Mouse (Mus musculus) ovary, postnatal 14 days (tissue): ENCODE measurements around the gene Gab1.

Source experiments
- DNase-seq: peaks from one replicate; pipeline ENCODE4 v3.0.0; 2022; ENCODE audit warnings: low spot score

Gene Gab1

DNA sequence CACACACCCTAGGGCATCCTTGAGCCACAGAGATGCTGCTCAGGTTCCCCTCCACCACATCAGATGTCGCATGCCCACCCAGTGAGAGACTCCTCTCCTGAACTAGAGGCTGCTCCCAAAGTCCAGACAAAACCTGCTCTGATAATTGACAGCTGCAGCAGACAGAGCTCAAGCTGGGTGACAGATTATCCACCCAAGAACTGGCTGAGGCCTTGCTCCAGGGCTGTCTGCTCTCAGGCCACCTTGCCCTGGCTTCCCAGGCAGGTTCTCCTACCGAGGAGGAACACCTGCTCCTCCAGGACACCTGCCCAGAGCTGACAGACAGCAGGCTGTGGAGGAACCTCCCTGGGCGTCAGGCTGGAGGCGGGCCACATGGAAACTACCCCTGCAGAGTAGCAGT is 7.6 kb downstream of the Gab1 start:
- no peak for DNase-seq

DNA sequence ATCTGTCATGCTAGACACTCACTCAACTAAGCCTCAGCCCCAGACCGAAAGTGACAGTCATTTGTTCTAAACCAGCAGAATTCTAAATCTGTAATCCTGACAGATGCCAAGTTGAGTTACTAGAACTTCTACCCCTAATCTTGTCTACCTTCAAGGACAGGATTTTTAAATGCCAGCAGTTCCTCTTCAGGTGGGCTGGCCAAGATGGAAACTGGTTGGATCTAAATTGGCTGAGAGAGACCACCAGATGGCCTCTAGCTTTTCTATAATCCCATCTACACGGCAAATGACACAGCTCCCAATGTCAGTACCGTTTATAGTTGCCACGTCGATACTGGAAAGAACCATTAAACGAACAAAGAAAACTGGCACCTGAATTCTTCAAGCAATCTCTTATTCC is 8.9 kb downstream of the Gab1 start:
- DNase-seq, result no peak

DNA sequence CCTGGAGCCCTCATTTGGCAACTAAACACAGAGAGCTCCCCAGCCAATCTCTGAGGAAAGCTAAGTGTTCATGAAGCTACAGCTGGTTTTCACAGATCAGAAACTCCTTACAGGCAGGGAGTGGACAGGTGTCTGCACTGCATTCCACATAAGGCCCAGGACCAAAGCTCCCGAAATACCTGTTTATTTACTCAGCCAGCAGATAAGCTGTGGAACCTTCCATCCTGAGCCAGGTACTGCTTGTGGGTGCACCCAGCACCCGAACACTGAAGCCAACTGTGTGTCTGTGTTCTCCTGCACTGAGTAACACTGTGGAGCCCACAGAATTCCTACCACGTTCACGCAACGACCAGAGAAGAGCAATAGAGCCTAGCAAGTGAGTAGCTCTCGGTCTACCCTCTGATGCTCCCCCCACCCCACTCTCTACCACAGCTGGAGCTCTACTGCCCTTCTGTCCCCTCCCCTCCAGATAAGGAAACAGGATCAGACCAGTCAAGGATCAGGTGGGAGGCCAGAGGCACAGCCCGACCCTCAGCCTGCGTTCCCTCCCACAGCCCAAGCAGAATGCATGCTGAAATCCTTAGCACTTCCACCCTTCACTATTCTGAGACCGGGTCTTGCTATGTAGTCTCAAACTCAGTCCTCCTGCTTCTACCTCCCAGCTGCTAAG is 9.6 kb downstream of the Gab1 start:
- no peak for DNase-seq

DNA sequence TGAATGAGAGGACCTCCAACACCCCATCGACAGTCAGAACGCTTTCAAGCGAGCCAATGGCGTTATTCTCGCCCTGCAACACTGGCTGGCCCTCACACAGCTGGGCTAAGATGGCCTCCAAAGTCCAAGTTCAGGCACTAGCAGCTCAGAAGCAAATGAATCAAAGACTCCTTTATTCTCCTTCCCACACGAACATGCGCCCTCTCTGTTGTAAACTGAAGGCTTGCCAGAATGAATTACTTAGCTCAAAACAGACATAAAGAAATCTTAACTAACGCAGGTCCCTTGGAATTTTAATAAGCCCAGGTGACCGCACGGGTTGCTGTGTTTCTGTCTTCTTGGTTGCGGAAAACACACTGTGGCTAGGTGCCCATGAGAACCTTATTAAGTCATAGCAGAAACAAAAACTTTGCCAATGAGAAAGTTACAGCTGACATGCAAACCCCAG is 10.4 kb downstream of the Gab1 start:
- no peak for DNase-seq

DNA sequence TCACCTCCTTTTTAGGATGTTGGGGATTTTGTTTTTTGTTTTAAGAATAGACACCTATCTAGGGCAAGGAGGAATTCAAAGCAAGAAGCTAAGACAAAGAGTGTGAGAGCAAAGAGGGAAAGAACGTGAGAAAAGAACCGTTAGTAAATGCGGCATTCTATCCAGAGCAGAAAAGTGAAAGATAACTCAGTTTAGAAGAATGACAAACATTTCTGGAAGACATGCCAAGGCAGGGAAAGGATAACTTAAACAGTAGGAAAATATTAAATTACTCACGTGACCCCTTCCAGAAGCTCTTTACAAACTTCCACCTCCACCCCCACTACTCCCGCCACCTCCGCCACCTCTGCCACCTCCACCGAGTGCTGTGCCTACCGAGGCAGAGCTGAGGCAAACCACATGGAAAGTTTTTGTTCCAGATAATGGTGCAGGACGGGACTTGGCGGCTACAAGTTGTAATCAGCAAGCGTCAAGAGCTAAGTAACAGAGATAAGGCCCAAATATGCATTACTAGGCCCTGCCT is 11.5 kb downstream of the Gab1 start:
- DNase-seq, result no peak

DNA sequence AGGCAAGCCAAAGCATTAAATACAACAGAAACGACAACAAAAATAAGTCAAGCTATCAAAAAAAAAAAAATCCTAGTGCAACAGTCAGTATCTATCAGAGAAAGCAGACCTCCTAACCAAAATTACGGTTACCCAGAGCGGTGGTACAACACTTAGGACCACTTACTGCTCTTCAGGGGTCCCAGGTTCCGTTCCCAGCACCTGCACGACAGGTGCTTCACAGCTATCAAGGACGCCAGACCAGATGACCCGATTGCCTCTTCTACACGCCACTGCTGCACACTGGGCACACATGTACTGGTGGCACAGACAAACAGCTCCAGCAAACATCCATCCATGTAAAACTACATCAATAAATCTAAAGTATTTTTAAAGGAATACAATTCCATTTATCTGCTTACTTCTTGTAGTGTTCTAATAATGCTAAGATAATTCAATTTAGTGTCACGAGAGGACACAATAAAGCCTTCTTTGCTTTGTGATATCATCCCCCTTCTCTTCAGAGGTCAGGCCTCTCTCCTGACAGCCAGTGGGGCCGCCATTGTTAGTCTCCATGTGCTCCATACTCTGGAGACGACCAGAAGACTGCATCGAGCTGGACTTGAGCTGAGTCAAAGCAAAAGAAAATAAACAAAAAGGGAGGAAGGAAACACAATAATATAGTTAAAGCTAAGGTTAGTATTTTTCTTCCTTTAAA is 12.2 kb downstream of the Gab1 start:
- no peak for DNase-seq

DNA sequence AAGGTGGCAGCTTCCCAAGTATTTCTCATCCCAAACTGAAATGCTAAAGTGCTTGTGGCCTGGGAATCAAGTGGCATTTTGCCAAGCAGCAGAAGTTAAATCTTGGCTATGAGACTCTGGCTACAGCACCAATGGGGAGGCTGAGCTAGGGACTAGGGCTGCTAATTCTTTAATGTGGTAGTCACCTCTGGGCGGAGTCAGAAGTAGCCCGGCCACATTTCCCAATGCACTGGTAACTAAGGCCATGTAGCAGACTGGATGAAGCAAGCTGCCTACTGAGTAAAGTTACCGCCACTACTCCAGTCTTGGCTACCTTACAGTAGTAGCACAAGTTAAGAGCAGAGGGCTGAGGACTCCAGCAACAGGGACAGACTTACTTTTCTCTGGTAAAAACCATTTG is 12.7 kb downstream of the Gab1 start:
- DNase-seq, result no peak

DNA sequence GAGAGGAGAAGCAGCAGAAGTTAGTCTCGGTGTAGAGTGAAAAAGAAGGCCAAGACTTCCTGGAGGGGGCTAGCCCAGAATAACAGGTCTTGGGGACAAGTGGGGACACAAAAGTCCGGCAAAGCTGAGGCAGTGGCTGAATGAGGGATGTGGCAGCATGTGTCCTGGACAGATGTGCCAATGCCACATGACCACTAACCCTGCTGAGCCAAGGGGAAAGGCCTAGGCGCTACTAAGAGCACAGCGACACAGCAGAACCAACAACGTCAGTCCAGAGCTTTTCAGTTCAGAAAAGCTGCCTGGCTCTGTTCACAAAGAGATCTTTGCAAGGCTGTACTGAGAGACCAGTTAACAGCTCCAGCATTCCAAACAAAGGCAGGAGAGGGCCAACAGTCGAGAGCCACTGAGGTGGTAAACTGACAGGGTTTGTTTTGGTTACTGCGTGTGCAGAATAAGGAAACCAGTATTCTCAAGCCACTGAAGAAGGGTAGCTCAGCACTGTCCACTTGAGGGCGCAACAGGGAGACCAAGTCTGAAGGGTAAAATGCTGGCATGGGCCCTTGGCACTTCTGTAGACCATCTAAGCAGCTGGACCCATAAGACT is 15.0 kb downstream of the Gab1 start:
- DNase-seq, result no peak

DNA sequence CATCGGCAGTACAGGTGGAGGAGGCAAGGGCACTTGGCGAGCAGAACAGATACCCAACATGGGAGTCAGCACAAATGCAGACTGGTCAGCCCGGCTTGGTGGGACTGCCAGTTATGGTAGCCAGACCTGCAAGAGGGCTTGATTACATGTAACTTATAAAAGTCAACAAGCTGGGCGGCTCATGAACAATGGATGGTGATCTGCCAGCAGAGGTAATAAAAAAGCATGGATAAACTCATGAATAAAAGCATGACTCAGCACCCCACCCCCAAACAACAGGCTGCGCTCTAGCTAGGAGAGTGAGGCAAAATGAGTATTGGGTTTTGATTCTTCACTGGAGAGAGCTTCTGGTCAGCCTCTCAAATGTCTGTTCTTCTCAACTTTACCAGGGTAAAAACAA is 16.9 kb downstream of the Gab1 start:
- DNase-seq, result no peak

DNA sequence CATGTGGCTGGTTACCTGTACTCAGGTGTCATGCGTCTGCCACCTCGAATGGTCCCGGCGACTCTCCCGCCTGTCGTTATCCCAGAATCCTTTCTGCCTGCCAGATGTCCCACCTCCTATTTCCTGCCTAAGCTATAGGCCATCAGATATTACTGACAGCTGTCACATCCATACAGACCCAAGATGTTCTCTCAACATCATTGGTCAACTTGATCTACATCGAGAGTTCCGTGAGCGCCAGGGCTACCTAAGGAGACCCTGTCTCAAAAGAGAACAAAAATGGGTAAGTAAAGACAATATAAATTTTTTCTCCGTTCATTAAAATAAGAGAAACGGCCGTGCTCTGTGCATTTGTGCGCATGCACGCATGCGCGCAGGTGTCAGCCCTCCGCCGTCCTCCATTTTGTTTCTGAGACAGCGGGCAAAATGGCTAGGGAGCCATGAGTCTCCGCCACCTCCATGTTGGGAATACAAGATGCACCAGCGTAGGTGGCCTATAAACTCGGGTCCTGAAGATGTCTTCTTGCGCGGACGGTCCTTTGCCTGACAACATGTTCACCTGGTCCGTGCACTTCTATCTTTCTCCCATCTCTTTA is 21.0 kb downstream of the Gab1 start:
- DNase-seq, result no peak

DNA sequence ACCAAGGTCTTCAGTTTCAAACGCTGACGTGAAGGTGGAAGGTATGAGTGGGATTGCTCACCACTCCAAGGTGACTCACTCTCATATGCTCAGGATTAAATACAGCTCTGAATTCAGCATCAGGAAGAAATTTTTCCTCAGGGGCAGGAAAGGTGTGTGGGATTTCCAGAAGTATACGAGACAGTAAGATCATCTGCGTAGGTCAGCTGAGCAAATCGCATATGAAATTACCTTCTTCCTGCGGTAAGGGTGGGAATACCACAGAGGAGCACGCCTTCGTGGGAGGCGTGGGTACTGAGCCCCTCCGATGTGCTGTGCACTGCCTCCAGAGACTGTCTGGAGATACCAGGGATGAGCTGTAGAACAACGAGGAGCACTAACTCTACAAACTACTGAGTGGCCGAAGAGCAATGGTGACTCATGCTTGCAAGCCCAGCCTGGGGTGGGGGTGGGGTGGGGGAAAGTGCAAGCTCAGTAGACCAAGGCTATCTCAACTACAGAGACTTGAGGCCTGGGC is 22.4 kb downstream of the Gab1 start:
- no peak for DNase-seq

DNA sequence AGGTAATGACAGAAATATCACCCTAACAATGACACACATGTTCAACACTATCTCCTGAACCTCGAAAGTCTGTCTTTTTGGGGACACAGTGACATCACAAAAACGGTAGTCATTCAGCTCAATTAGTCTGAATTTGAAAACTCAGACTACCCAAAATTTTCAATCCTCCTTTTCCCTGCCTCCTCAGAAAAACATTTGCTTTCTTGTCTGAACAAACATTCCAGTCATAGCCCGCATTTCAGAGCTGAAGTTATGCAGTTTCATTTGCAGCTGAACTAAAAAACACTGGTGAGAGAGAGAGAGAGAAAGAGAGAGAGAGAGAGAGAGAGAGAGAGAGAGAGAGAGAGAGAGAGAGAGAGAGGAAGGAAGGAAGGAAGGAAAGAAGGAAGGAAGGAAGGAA is 23.2 kb downstream of the Gab1 start:
- DNase-seq, result no peak

DNA sequence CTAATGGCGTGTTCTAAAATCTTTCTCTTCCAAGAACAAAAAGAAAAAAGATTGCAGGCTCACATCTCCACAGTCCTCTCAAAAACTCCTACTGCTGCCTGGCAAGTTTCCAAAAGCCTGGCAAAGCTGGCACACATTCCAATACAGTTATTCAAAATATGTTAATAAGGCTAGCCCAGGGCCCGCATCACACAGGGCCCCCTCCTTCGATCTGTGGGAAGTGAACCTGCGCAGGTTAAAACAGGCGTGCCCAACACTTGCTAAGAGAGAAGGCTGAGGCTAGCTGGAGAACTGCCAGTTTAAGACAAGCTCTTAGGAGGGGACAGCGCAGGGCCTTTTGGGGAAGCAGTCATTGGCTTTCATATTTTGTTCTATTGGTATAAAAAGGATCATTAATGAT is 23.7 kb downstream of the Gab1 start:
- no peak for DNase-seq

DNA sequence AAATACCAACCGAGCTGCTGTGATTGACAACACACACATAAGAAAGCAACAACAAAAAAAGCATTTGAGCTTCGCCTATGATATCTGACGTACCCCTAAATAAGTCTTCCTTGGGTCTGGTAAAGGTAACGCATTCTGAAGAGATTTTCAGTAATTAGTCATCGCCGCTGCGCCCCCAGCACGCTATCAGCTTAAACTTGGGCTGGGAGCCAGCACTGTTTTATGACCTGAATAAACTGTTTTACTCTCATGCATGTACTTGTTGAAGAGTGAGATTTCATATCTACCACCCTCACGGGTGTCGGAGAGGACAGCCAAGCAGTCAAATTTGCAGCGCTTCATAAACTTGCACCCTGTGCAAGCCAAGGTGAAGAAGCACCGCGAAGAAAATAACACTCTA is 26.7 kb downstream of the Gab1 start:
- DNase-seq, result no peak

DNA sequence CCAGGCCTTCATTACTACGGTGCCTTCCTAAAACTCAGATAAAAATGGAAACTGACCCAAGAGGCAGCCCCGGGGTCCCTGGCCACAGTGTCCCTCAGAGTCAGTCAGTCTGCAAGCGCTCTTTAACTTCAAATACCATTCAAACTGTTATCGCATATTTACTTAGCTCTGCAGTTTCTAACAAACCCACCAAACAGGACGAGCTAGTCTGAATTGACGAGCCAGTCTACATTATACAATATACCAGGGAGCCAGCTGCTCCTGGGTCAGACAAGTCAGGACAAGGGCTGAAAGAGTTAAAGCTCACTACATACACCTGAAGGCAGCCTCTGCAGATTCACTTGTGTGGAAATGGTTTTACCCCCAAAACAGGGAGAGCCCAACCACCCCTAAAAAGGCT is 27.1 kb downstream of the Gab1 start:
- no peak for DNase-seq

DNA sequence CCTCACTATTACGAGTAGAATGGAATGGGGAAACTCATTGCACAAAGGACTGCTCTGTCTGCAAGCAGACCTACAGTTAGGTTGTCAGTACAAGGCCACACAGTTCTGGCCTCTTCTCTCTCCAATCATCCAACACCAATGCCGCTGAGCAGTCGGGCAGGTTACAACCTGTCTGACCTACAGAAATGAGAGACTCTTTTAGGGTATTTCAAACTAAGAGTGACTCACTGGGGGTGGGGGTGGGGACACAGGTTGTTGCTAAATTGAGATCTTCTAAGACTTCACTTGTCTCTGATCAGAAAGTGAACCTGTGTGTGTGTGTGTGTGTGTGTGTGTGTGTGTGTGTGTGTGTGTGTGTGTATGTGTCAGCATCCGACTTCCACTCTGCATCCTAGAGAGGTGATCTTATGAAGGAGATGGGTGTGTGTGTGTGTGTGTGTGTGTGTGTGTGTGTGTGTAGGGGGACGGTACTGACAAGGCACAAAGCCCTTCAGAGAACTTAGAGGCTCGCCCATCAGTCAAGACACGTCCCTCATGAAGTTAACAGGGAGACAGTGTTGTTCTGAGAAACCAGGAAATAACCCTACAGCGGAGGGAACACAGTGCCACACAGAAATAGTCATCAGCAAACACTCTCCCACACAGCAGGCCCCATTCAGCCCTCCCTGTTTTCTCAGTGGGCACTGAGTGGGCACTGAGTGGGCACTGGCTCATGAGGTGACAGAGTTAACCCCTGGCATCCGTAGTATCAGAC is 27.7 kb downstream of the Gab1 start:
- no peak for DNase-seq

DNA sequence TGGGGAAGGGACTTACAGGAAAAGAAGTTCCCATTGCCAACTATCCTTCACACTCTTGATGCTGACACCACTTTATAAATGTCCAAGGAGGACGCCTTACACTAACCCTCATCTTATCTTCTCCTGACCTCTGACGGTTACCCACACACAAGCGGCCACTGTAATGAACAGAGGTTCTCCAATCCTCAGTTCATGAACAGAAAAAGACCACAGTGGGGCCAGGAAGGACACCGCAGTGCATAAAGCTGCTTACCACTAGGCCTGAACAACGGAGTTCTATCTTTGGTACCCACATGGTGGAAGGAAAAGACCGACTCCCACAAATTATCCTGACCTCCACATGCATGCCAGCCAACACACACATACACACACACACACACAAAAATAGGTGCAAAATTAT is 28.7 kb downstream of the Gab1 start:
- no peak for DNase-seq

DNA sequence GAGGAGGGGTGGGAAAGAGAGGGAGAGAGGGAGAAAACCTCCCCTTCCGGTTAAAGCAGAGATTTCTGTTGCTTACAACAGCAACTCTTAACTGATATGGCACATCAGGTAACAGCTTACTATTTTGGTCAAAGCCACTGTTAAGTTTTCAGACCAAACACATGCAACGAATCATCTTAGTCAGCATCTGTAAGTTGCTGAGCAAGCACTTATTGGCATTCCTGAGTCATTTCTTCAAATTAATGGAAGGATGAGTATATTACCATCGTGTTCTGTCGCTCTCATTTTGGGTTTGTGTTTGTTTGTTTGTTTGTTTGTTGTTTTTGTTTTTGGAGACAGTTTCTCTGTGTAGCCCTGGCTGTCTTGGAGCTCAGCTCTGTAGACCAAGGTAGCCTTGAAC is 30.3 kb downstream of the Gab1 start:
- DNase-seq, result no peak

DNA sequence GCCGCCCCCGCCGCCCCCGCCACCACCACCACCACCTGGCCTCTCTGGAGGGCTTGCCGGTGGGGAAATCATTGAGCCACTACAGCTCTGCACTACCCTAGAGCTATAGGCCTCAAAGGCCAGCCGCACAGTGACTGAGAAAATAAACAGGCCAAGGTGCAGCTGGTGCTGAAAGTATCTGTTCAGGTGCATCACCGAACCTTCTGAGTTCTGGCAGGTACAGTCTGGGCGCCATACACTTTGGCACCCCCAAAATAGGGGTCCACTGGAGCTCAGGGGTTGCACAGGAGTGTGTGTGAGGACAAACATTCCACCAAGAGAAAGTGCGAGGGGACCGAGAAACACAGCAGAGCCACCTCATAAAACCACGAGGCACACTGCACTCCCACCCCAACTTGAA is 31.7 kb downstream of the Gab1 start:
- no peak for DNase-seq

DNA sequence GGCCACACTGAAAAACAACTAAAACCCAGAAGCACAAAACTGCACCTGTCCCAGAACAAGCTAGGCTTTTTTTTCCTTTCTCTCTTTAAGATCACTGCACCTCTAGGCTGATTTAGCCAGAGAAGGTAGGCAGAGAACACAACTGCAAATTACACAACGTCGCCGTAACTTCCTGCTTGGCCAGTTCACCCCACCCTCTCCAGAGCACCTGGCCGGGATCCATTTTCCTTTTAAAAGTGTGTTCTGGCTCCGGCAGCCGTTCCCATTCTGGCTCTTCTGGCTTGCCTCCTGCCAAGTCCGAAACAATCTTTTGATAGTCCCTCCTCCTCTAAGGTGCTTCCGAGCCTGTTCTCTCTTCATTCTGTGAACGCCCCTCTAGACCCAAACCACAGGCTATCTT is 32.4 kb downstream of the Gab1 start:
- DNase-seq, result no peak

DNA sequence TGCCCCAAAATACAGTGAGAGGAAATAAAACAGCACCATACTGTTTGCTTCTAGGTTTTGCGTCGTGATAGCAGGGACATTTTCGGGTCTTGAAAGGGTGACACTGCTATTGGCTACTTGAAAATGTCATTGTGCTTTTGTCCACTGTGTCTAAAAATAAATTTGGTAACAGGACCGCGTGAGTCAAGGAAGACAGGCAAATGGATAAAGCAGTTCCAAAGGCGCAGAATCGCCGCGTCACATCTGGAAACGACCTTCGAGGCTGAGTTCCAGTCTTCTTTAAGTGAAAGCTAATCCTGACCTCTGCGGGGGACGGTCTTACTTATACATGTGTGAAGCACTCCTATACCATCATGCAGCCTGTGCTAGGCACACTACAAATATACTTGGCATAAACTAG is 35.0 kb downstream of the Gab1 start:
- DNase-seq, result no peak
